Mouse (Mus musculus): ENCODE data around the gene Cep97. TPM values are rescaled to one million over a fixed set of nuclear protein-coding genes. Genes with fewer than 3 reads are reported as not detected.
"Not testable (repeated sequence)": the region's sequence is repeated elsewhere in the genome, so short reads cannot be mapped to it uniquely, and the experiment has no call there.

Gene Cep97
- total and polyA plus RNA-seq, 2 experiments from 2014 or later = 6.8 to 7.7 TPM

GRCm38 (mm10) chr16:55950462-55950861 is 15.8 kb upstream of the Cep97 start:
- H3K27me3 ChIP-seq (ENCODE audit: insufficient read depth, low read length) = no peaks in the 10 kb centered on the region
- no peak for ATAC-seq (ENCODE audit: low FRiP score)

DNA sequence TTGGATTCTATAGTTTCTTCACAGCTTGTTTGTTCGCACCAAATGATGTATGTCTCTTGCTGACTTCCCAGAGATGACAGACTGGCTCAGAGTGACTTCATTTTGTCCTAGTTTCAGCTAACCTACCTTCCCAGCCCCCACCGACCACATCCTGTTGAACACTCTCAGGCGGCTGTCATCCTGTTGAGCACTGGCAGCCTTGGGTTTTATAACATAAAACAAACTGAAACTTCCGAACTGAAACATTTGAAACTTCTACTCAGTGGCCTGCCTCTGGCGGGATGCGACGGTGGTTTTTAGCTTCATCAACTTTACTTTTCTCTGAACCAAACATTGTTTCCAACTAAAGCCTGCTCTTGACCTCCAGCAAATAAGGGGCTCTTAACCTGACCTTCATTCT is 14.3 kb upstream of the Cep97 start:
- H3K27ac ChIP-seq (ENCODE audit: low read depth, low read length) = no peak overlapping the region
- H3K9ac ChIP-seq (replicated peaks; ENCODE audit: low read length, poor library complexity, severe bottlenecking) = no peak overlapping the region
- no peaks in the 10 kb centered on the region for H3K4me1 ChIP-seq (ENCODE audit: insufficient read depth, low read length)
- no peaks in the 10 kb centered on the region for H3K27me3 ChIP-seq (ENCODE audit: insufficient read depth, low read length)
- 75% methylated on average over 7 of the region's 7 CpGs for WGBS
- DNase-seq (ENCODE audit: low spot score) (no peak), ATAC-seq (ENCODE audit: low FRiP score) (no peak)
- H3K36me3 ChIP-seq (ENCODE audit: insufficient read depth, low read length) = no peaks in the 10 kb centered on the region
- no peak overlapping the region for H3K4me2 ChIP-seq (ENCODE audit: low read depth, low read length, poor library complexity, severe bottlenecking)
- H3K4me3 ChIP-seq (ENCODE audit: low read depth, low read length) = no peak overlapping the region
- no peak for TF ChIP-seq CTCF (IDR thresholded peaks at IDR 0.05)
- no peaks in the 10 kb centered on the region for H3K9me3 ChIP-seq (ENCODE audit: low read length)

More at GRCm38 (mm10) chr16:55950462-55950861, 15.8 kb upstream of the Cep97 start:
- Histone ChIP-seq H3K9ac (replicated peaks; ENCODE audit: low read length, poor library complexity, severe bottlenecking) (no peak overlapping the region), H3K27ac (ENCODE audit: low read depth, low read length) (no peak overlapping the region), H3K36me3 (ENCODE audit: insufficient read depth, low read length) (no peaks in the 10 kb centered on the region), H3K4me1 (ENCODE audit: insufficient read depth, low read length) (no peaks in the 10 kb centered on the region), H3K4me3 (ENCODE audit: low read depth, low read length) (no peak overlapping the region), H3K9me3 (ENCODE audit: low read length) (no peaks in the 10 kb centered on the region), H3K4me2 (ENCODE audit: low read depth, low read length, poor library complexity, severe bottlenecking) (no peak overlapping the region)
- no peak for DNase-seq (ENCODE audit: low spot score)
- TF ChIP-seq CTCF (IDR thresholded peaks at IDR 0.05) = no peak
- 76% methylated on average over 3 of the region's 3 CpGs for WGBS

GRCm38 (mm10) chr16:55947876-55948410 is 13.3 kb upstream of the Cep97 start:
- not testable (repeated sequence) for H3K4me3 ChIP-seq (ENCODE audit: low read depth, low read length); H3K27me3 ChIP-seq (ENCODE audit: insufficient read depth, low read length); DNase-seq (ENCODE audit: low spot score); H3K4me2 ChIP-seq (ENCODE audit: low read depth, low read length, poor library complexity, severe bottlenecking); ATAC-seq (ENCODE audit: low FRiP score); H3K9ac ChIP-seq (replicated peaks; ENCODE audit: low read length, poor library complexity, severe bottlenecking); H3K27ac ChIP-seq (ENCODE audit: low read depth, low read length); H3K4me1 ChIP-seq (ENCODE audit: insufficient read depth, low read length); H3K36me3 ChIP-seq (ENCODE audit: insufficient read depth, low read length); H3K9me3 ChIP-seq (ENCODE audit: low read length)
- 84% methylated on average over 2 of the region's 2 CpGs for WGBS

DNA sequence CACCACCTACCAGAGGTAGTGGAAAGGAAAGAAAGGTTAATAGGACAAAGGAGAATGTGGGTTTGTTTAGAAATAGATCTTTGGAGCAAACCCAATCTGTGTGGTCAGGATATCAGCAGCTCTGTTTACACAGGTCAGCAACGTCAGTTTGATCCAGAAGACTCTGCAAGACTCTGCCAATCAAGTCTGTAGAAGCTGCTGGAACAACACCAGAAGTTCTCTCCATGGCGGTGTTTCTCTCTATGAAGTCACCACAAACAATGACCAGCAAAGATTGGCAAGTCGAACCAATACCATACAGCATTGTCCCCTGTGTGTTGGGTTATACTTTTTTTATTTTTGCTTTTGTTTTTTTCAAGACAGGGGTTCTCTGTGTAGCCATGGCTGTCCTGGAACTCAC is 12.6 kb upstream of the Cep97 start:
- 75% methylated on average over 3 of the region's 3 CpGs for WGBS
- ATAC-seq (ENCODE audit: low FRiP score) = no peak

GRCm38 (mm10) chr16:55940781-55941180 is 6.1 kb upstream of the Cep97 start:
- no peak for DNase-seq (ENCODE audit: low spot score)
- Histone ChIP-seq H3K4me1 (ENCODE audit: insufficient read depth, low read length) (no peaks in the 10 kb centered on the region), H3K4me2 (ENCODE audit: low read depth, low read length, poor library complexity, severe bottlenecking) (no peak overlapping the region), H3K4me3 (ENCODE audit: low read depth, low read length) (no peak overlapping the region), H3K9ac (replicated peaks; ENCODE audit: low read length, poor library complexity, severe bottlenecking) (no peak overlapping the region), H3K9me3 (ENCODE audit: low read length) (no peaks in the 10 kb centered on the region), H3K27ac (ENCODE audit: low read depth, low read length) (no peak overlapping the region), H3K36me3 (ENCODE audit: insufficient read depth, low read length) (no peaks in the 10 kb centered on the region), H3K27me3 (ENCODE audit: insufficient read depth, low read length) (no peaks in the 10 kb centered on the region)
- no peak for TF ChIP-seq CTCF (IDR thresholded peaks at IDR 0.05)
- ATAC-seq (ENCODE audit: low FRiP score) = no peak
- 94% methylated on average over 4 of the region's 4 CpGs for WGBS

More for the DNA sequence above, 12.6 kb upstream of the Cep97 start:
- DNase-seq (ENCODE audit: low spot score) = no peak
- Histone ChIP-seq H3K4me3 (ENCODE audit: low read depth, low read length) (no peak overlapping the region), H3K4me2 (ENCODE audit: low read depth, low read length, poor library complexity, severe bottlenecking) (no peak overlapping the region), H3K9me3 (ENCODE audit: low read length) (no peaks in the 10 kb centered on the region), H3K4me1 (ENCODE audit: insufficient read depth, low read length) (no peaks in the 10 kb centered on the region), H3K27ac (ENCODE audit: low read depth, low read length) (no peak overlapping the region), H3K9ac (replicated peaks; ENCODE audit: low read length, poor library complexity, severe bottlenecking) (no peak overlapping the region), H3K27me3 (ENCODE audit: insufficient read depth, low read length) (no peaks in the 10 kb centered on the region), H3K36me3 (ENCODE audit: insufficient read depth, low read length) (no peaks in the 10 kb centered on the region)
- no peak for TF ChIP-seq CTCF (IDR thresholded peaks at IDR 0.05)

DNA sequence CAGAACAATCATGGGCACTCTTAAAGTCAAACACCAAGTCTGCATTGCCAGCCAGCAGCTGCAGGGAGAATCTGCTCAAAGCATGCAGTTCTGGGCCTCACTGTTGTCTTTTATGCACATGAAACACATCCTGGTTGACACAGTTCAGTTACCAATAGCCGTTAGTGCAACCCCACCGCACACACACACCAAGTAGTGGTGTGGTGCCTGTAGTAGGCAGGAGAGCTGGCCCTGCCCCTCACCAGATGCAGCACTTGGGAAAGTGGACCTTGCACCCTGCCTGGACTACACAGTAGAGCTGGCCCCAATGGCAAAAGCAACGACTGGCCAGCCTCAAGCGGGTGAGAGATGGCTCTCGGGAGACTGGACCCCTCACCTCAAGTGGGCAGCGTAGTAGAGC is 5.0 kb upstream of the Cep97 start:
- Histone ChIP-seq H3K36me3 (ENCODE audit: insufficient read depth, low read length) (no peaks in the 10 kb centered on the region), H3K27ac (ENCODE audit: low read depth, low read length) (no peak overlapping the region), H3K4me1 (ENCODE audit: insufficient read depth, low read length) (no peaks in the 10 kb centered on the region), H3K27me3 (ENCODE audit: insufficient read depth, low read length) (no peaks in the 10 kb centered on the region), H3K9ac (replicated peaks; ENCODE audit: low read length, poor library complexity, severe bottlenecking) (no peak overlapping the region), H3K9me3 (ENCODE audit: low read length) (no peaks in the 10 kb centered on the region), H3K4me2 (ENCODE audit: low read depth, low read length, poor library complexity, severe bottlenecking) (no peak overlapping the region), H3K4me3 (ENCODE audit: low read depth, low read length) (no peak overlapping the region)
- TF ChIP-seq CTCF (IDR thresholded peaks at IDR 0.05) = no peak
- ATAC-seq (ENCODE audit: low FRiP score) (no peak), DNase-seq (ENCODE audit: low spot score) (no peak)
- 89% methylated on average over 6 of the region's 6 CpGs for WGBS
